8 mouse cellular contexts compared by ENCODE assay signal in the genomic region with DNA sequence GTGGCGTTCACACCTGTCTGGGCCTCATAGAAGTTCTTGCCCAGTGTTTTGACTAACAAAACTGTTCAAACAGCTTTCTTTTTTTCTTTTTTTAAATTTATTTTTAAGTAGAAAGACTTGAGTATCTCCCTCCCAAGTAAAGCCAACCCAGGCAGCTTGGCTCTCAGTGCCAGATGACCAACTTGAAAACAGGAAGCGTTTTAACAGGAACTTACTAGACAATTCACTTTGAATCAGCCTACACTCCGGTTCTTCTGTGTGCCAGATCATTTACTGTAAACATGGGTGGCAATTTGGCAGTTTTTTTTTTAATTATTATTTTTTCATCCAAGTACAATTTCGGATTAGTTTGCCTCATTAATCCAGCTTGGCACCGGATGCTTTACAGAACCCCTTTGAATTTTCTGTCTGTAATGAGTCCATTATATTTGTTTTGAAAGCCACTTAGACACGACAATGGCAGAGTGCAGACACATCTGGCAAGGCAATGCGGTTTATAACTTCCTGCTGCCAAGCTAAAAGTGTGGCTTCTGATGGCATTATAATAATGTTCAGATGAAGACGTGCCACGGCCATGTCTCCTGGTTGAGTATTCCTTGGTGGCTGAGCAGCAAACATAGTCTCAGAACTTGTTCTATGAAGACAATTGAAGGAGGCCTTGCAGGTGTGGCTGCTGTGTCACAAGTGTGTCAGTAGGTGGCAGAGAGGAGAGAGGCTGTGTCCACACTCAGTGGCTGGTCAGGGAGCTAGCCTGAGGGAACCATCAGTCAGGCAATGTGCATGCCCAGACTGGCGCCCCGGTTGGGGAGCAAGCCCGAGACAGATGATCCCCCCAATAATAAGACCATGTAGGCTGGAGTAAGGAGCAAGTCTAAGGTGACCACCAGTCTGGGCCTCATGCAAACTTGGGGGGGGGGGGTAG. TPM values are rescaled to one million over a fixed set of nuclear protein-coding genes. Genes with fewer than 3 reads are reported as not detected.
A peak's percentile ranks its signal among the peaks of the same experiment; 100 is the strongest.
DNase-seq lines count a peak whose midpoint lies in the region; ATAC-seq lines count a peak whose summit lies in the region.

No protein-coding gene starts in this region.

- H3K27ac ChIP-seq in neural tube, embryonic 14.5 days (ENCODE audit: low read depth, low read length), result no peak overlapping the region
- no peak overlapping the region for H3K27ac ChIP-seq in hindbrain, embryonic 12.5 days

- H3K4me1 ChIP-seq in neural tube, embryonic 14.5 days (ENCODE audit: control insufficient read depth, insufficient read depth, low read length), result no peaks in the 10 kb centered on the region
- H3K4me1 ChIP-seq in hindbrain, embryonic 12.5 days, result no peaks in the 10 kb centered on the region

- no peak overlapping the region for H3K4me2 ChIP-seq in neural tube, embryonic 14.5 days (ENCODE audit: low read depth, low read length)
- no peak overlapping the region for H3K4me2 ChIP-seq in hindbrain, embryonic 12.5 days (replicated peaks)

- no peaks in the 10 kb centered on the region for H3K9me3 ChIP-seq in neural tube, embryonic 14.5 days (ENCODE audit: control insufficient read depth, low read length)
- H3K9me3 ChIP-seq in hindbrain, embryonic 12.5 days (replicated peaks), result no peaks in the 10 kb centered on the region

- no peak overlapping the region for H3K9ac ChIP-seq in neural tube, embryonic 14.5 days (replicated peaks; ENCODE audit: low read depth, low read length)
- H3K9ac ChIP-seq in hindbrain, embryonic 12.5 days, result no peak overlapping the region

- peak; percentile 34; the same call in 1 of the 2 replicates for ATAC-seq in neural tube, embryonic 14.5 days (ENCODE audit: low read depth)
- ATAC-seq in erythroid progenitor cell, adult 5-6 weeks (replicated peaks; ENCODE audit: low FRiP score, poor library complexity, severe bottlenecking), result peak; percentile 57
- ATAC-seq in megakaryocyte progenitor cell, adult 5-6 weeks (replicated peaks; ENCODE audit: poor library complexity), result peak; percentile 71
- no peak for ATAC-seq in hindbrain, embryonic 12.5 days (ENCODE audit: low FRiP score)

- no peaks in the 10 kb centered on the region for H3K36me3 ChIP-seq in neural tube, embryonic 14.5 days (ENCODE audit: control insufficient read depth, insufficient read depth, low read length)
- no peaks in the 10 kb centered on the region for H3K36me3 ChIP-seq in hindbrain, embryonic 12.5 days

- no peak overlapping the region for H3K4me3 ChIP-seq in neural tube, embryonic 14.5 days (ENCODE audit: low read depth, low read length)
- H3K4me3 ChIP-seq in hindbrain, embryonic 12.5 days, result no peak overlapping the region

- no peaks in the 10 kb centered on the region for H3K27me3 ChIP-seq in neural tube, embryonic 14.5 days (ENCODE audit: control insufficient read depth, insufficient read depth, low read length)
- 0 out of 2 replicates have a peak, but pooled peaks cover 2% of the 10 kb centered on the region for H3K27me3 ChIP-seq in hindbrain, embryonic 12.5 days

- DNase-seq in embryo, embryonic 11 days, result peak; percentile 40
- DNase-seq in embryo, embryonic 10.5 days (ENCODE audit: low spot score), result no peak
- DNase-seq in neural tube, embryonic 10.5 days (ENCODE audit: extremely low spot score, low spot score), result no peak
- no peak for DNase-seq in natural killer cell, adult 2 months (ENCODE audit: low spot score in 2 of 2)

- 83% methylated on average over 12 of the region's 12 CpGs for WGBS in neural tube, embryonic 14.5 days
- 84% methylated on average over 12 of the region's 12 CpGs for WGBS in hindbrain, embryonic 12.5 days

RNA-seq across cellular contexts. Expression of gene Cldn10, which starts 12.9 kb away (rescaled TPM):
- 1.2 and 1.7 TPM in 2 replicates for polyA plus RNA-seq in neural tube, embryonic 14.5 days (2014; fragmentation: Nextera tagmentation; extraction: Ambion mirVana)
- total RNA-seq in erythroid progenitor cell, adult 5-6 weeks (2015; ENCODE audit: low replicate concordance), result 1.4 and 3.4 TPM in 2 replicates
- not detected in 2 replicates for total RNA-seq in erythroid progenitor cell, adult 5-6 weeks (2017; ENCODE audit: low replicate concordance)
- total RNA-seq in megakaryocyte progenitor cell, adult 5-6 weeks (2015), result 0.10 TPM in 1 of 2 replicates, not detected in the other
- 0.14 TPM in 1 of 2 replicates, not detected in the other for total RNA-seq in megakaryocyte progenitor cell, adult 5-6 weeks (2017)
- polyA plus RNA-seq in hindbrain, embryonic 12.5 days (2016; fragmentation: Nextera tagmentation; extraction: Ambion mirVana), result 1.3 and 2.5 TPM in 2 replicates
